Mouse (Mus musculus) stomach, embryonic 14.5 days (tissue): ENCODE measurements at regions not wholly inside any gene's neighbourhood (a gene's known extent, or its start where the extent isn't known, plus 50 kb on each side); places are given as distances from the start of the nearest gene placed in this dataset.

ENCODE experiments used
- ATAC-seq: fragments of 200-750 bp; cut with Nextera tagmentation; 2 replicates; pipeline ENCODE4 v1.8.0; 2017; ENCODE audit warnings: low read depth, moderate TSS enrichment; ENCODE audit not compliant: insufficient number of reproducible peaks, insufficient read depth, low FRiP score
- H3K27ac ChIP-seq: fragments of 300-500 bp; sonication (generic); 2 replicates; pipeline ENCODE4 v1.5.1; 2014; ENCODE audit warnings: mild to moderate bottlenecking, low read length, moderate library complexity, mixed read lengths
- H3K27me3 ChIP-seq: fragments of 300-500 bp; sonication (generic); 2 replicates; pipeline ENCODE4 v1.6.1; 2014; ENCODE audit warnings: low read length, control low read depth, mixed read lengths; ENCODE audit not compliant: control insufficient read depth, insufficient read depth
- H3K36me3 ChIP-seq: fragments of 300-500 bp; sonication (generic); 2 replicates; pipeline ENCODE4 v1.6.1; 2014; ENCODE audit warnings: mild to moderate bottlenecking, control low read depth, low read length, moderate library complexity, mixed read lengths; ENCODE audit not compliant: control insufficient read depth, insufficient read depth
- H3K4me1 ChIP-seq: fragments of 300-500 bp; sonication (generic); 2 replicates; pipeline ENCODE4 v1.6.1; 2014; ENCODE audit warnings: low read length, control low read depth, mixed read lengths; ENCODE audit not compliant: control insufficient read depth, insufficient read depth
- H3K4me2 ChIP-seq: fragments of 300-500 bp; sonication (generic); replicated peaks from 2 replicates; pipeline ENCODE4 v1.6.1; 2014; ENCODE audit warnings: low read depth, low read length, control low read depth
- H3K4me3 ChIP-seq: fragments of 300-500 bp; sonication (generic); 2 replicates; pipeline ENCODE4 v1.5.1; 2014; ENCODE audit warnings: low read depth, low read length, control low read depth
- H3K9ac ChIP-seq: fragments of 300-500 bp; sonication (generic); replicated peaks from 2 replicates; pipeline ENCODE4 v1.6.1; 2014; ENCODE audit warnings: low read depth, mild to moderate bottlenecking, control low read depth, low read length, moderate library complexity, mixed read lengths
- H3K9me3 ChIP-seq: fragments of 300-500 bp; sonication (generic); 2 replicates; pipeline ENCODE4 v1.6.1; 2016; ENCODE audit warnings: low read depth, low read length, control low read depth; ENCODE audit not compliant: control insufficient read depth
- WGBS: fragments of 180-500 bp; shearing (Covaris S2); extraction: QIAGEN DNeasy Blood & Tissue Kit; methylation state at CpG from one replicate; pipeline ENCODE4 v1.1.7; 2014; 5-methylcytosine and 5-hydroxymethylcytosine counted together

DNA sequence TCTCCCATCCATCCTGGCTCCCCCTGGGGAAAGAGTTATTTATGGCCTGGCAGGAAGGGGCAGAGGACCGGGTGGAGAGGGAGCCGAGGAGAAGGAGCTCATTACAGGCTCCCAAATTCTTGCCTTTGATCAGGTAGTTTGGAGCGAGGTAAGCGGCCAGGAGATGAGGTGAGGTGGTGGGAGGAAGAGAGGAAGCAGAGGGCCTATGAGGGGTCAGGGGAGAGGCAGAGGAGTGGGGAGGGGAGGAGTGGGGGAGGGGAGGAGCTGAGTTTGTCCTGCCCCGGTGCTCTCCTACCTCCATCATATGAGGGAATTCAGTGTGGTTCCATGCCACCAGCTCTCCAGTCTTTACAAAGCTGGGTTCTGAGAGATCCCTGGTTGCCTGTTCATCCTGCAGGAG is 98.8 kb upstream of the Lhx1 start:
- no peak overlapping the region for H3K4me2 ChIP-seq
- no peak overlapping the region for H3K4me3 ChIP-seq
- H3K9me3 ChIP-seq, result no peaks in the 10 kb centered on the region
- 14% methylated on average over 5 of the region's 5 CpGs for WGBS
- no peaks in the 10 kb centered on the region for H3K36me3 ChIP-seq
- no peak overlapping the region for H3K9ac ChIP-seq
- no peaks in the 10 kb centered on the region for H3K27me3 ChIP-seq
- ATAC-seq, result no peak
- no peak overlapping the region for H3K27ac ChIP-seq
- no peaks in the 10 kb centered on the region for H3K4me1 ChIP-seq

DNA sequence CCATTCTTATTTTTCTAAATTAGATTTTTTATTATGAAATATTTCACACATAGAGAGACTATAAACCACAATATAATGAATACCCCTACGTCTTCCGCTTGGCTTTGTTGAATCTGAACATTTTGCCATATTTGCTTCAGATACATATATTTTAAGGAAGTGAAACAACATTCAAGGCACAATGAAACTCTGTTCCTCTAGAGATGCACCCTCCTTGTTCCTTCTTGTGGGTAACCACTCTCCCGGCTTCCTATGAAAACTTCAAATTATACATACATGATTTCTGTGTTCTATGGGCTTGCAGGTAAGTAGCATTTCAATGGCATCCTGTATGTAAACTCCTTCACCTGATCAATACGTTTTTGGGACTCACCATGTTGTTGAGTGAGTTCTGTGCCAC is 94.4 kb upstream of the Lhx1 start:
- H3K4me2 ChIP-seq, result no peak overlapping the region
- ATAC-seq, result no peak
- H3K27ac ChIP-seq, result no peak overlapping the region
- H3K36me3 ChIP-seq, result no peaks in the 10 kb centered on the region
- H3K4me1 ChIP-seq, result no peaks in the 10 kb centered on the region
- no peak overlapping the region for H3K4me3 ChIP-seq
- no peak overlapping the region for H3K9ac ChIP-seq
- H3K9me3 ChIP-seq, result no peaks in the 10 kb centered on the region
- WGBS, result 86% methylated on average over 4 of the region's 4 CpGs
- no peaks in the 10 kb centered on the region for H3K27me3 ChIP-seq

DNA sequence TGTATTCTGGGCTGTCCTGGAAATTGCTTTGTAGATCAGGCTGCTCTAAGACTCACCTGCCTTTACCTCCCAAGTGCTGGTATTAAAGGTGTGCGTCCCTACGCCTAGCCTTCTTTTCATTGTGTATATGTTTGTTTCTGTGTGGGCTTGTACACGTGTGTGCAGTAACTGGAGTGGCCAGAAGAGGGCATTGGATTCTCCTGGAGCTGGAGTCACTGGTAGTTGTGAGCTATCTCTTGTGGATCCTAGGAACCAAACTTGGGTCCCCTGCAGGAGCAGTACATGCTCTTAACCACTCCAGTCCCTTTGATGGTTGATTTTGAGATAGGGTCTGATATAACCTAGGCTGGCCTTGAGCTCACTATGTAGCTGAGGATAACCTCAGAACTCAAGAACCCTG is 93.2 kb upstream of the Lhx1 start:
- no peak for ATAC-seq
- H3K9ac ChIP-seq, result no peak overlapping the region

DNA sequence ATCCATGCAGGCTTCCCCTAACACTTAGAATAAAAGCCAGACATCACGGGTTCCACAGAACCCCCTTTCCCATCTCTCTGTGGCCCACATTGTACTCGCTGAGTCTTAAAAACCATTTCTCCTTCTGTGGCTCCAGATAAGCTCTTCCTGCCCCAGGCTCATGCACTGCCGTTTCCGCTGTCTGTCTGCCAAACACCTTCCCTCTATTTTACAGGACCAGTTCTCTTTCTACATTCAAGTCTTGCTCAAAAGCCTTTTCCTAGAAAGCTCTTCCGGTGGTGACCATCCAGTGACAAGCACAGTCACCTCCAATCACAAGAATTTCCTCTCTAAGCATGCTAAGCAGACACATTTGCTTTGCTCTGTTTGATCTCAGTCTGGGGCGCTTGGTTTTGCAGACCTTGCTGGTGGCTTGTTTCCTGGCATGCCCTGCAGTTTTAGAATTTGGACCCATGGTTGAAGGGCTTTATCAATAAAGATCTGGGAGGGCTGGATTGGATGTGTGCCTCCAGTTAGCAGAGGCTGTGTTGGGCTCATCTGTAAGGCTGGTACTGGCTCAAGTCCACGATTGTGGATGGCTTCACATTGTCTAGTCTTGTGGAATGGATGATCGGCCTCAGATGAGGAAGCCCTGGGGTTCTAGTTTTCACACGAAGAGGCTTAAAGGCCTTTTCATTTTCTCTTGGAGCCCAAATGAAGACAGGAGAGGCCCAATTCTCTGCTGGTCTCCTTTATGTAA is 87.8 kb upstream of the Lhx1 start:
- ATAC-seq, result no peak
- no peak overlapping the region for H3K4me2 ChIP-seq
- no peaks in the 10 kb centered on the region for H3K27me3 ChIP-seq
- no peaks in the 10 kb centered on the region for H3K9me3 ChIP-seq
- H3K9ac ChIP-seq, result no peak overlapping the region
- 74% methylated on average over 9 of the region's 9 CpGs for WGBS
- H3K4me1 ChIP-seq, result no peaks in the 10 kb centered on the region
- no peaks in the 10 kb centered on the region for H3K36me3 ChIP-seq
- no peak overlapping the region for H3K27ac ChIP-seq
- H3K4me3 ChIP-seq, result no peak overlapping the region

More for the DNA sequence above, 93.2 kb upstream of the Lhx1 start:
- no peaks in the 10 kb centered on the region for H3K4me1 ChIP-seq
- H3K9me3 ChIP-seq, result no peaks in the 10 kb centered on the region
- no peaks in the 10 kb centered on the region for H3K36me3 ChIP-seq
- no peak overlapping the region for H3K27ac ChIP-seq
- no peak overlapping the region for H3K4me3 ChIP-seq
- WGBS, result 93% methylated on average over 3 of the region's 3 CpGs
- H3K27me3 ChIP-seq, result no peaks in the 10 kb centered on the region
- no peak overlapping the region for H3K4me2 ChIP-seq

DNA sequence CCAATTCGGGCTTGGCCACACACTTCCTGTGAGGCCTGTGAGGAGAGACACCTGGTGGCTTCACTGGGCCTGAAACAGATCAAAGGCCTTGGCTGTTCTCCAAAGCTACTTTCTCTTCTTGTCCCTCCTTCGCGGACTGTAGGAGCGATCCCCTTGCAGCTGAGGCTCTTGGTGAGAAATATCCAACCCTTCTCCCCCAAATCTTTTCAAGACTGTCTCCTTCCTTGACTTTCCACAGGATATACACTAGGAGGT is 86.2 kb upstream of the Lhx1 start:
- Histone ChIP-seq H3K9ac (no peak overlapping the region), H3K36me3 (no peaks in the 10 kb centered on the region), H3K27me3 (no peaks in the 10 kb centered on the region), H3K9me3 (no peaks in the 10 kb centered on the region), H3K4me3 (no peak overlapping the region), H3K4me1 (no peaks in the 10 kb centered on the region), H3K4me2 (no peak overlapping the region), H3K27ac (no peak overlapping the region)
- no peak for ATAC-seq
- WGBS, result 36% methylated on average over 4 of the region's 4 CpGs

DNA sequence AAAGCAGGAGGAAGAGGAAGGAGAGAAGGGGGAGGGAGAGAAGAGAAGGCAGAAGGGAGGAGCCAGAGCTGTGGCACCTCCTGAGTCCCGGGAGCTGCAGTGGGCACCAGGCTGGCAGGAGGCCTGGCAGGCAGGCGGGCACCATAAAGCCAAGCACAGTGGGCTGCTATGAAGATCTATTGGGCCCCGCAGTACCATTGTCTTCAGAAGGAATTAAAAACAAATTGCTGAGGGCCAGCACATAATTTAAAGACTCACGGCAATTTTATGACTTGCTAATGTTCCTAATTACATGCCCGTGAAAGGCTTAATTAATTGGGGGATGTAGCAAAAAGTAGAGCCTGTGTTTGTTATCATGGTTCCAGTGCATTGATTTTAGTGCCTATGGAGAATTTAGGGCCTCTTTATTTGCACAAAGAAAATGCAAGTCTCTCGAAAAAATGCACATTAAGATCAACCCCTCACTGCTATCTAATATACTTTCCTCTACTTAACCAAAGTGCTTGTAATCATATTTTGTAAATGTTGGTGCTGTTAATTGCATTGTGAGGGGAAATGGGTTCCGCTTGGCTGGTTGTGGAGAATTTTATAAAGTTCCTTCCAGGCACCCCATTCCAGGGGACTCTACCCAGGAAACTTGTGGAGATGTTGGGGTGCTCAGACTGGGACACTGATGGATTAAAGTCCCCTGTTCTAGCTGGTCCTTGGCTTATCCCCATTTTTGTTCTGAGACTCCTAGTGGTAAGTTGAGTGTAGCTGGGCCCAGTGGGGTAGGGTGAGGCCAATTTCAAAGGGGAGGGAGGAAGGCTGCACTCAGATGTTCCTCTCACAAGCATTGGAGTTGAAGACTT is 85.7 kb upstream of the Lhx1 start:
- H3K27ac ChIP-seq, result no peak overlapping the region
- no peak overlapping the region for H3K9ac ChIP-seq
- H3K27me3 ChIP-seq, result no peaks in the 10 kb centered on the region
- no peak for ATAC-seq
- no peaks in the 10 kb centered on the region for H3K36me3 ChIP-seq
- H3K4me1 ChIP-seq, result no peaks in the 10 kb centered on the region
- no peaks in the 10 kb centered on the region for H3K9me3 ChIP-seq
- no peak overlapping the region for H3K4me2 ChIP-seq
- WGBS, result 69% methylated on average over 7 of the region's 7 CpGs
- no peak overlapping the region for H3K4me3 ChIP-seq

DNA sequence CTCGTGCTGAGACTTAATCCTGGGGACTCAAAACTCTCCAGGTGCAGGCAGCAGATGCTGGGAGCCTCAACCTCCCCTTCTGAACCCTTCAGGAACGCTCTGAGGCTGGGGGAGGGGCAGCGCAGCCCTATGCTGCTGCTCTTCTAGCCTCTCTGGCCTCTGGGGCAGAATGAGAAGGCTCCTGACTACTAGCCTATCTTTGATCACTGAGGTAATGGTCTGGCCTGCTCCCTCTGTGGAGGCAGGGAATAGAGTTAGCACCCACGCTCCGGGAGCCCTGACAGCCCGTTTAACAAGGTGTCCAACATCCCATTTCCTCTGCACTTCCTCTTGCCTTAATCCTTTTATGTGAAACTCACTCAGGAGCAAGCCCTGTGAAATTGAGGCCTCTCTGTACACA is 79.4 kb upstream of the Lhx1 start:
- H3K4me1 ChIP-seq, result 0 out of 2 replicates have a peak, but pooled peaks cover 6% of the 10 kb centered on the region
- no peaks in the 10 kb centered on the region for H3K36me3 ChIP-seq
- H3K27me3 ChIP-seq, result no peaks in the 10 kb centered on the region
- no peaks in the 10 kb centered on the region for H3K9me3 ChIP-seq
- ATAC-seq, result no peak
- 6% methylated on average over 6 of the region's 6 CpGs for WGBS
- no peak overlapping the region for H3K4me2 ChIP-seq
- H3K27ac ChIP-seq, result no peak overlapping the region
- H3K4me3 ChIP-seq, result no peak overlapping the region
- H3K9ac ChIP-seq, result no peak overlapping the region

DNA sequence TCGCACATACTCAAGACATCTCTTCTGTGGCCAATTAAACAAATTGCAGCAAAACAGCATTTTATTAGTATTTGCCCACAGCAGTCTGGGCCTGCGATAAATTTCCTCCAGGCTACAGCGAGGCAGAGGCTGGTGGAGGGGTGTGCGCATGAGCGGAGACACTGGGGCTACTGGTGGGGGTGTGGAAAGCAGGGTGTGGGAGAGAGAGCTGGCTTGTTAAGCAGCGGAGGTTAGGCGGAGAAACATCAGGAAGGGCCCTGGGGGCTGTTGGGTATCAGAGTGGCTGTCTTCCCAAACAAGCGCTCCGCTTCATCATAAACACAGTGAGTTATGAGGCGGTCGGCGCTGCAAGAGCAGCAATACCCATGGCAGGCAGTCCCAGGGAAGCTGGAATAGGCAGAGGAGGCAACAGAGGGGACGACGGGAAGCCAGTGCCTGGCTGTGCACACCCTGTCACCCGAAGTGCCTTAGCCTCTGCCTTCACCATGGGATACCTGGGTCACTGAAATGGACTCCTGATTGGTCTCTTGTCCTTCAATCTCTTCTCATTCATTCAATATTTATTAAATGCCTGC is 74.0 kb upstream of the Lhx1 start:
- Histone ChIP-seq H3K9me3 (no peaks in the 10 kb centered on the region), H3K9ac (no peak overlapping the region)
- 36% methylated on average over 15 of the region's 15 CpGs for WGBS

More for the DNA sequence above, 74.0 kb upstream of the Lhx1 start:
- Histone ChIP-seq H3K4me3 (no peak overlapping the region), H3K27ac (no peak overlapping the region), H3K27me3 (no peaks in the 10 kb centered on the region), H3K4me2 (0 out of 2 replicates have a peak overlapping the region, but pooled peaks have one; percentile 14), H3K4me1 (no peaks in the 10 kb centered on the region), H3K36me3 (no peaks in the 10 kb centered on the region)
- ATAC-seq, result no peak
